Mouse (Mus musculus) ES-E14 (cell line): ENCODE measurements around the gene Ulk4. TPM values are rescaled to one million over a fixed set of nuclear protein-coding genes. Genes with fewer than 3 reads are reported as not detected.

Experiments used
- DNase-seq: peaks from one replicate; pipeline ENCODE4 v3.0.0-alpha.2; 2013; ENCODE audit warnings: low read depth, low spot score
- H3K27ac ChIP-seq: 2 replicates; pipeline ENCODE4 v1.5.1; 2012; ENCODE audit warnings: low read depth, mild to moderate bottlenecking, low read length, moderate library complexity, mixed read lengths; ENCODE audit not compliant: poor library complexity, insufficient read depth, severe bottlenecking
- H3K36me3 ChIP-seq: 2 replicates; pipeline ENCODE4 v1.6.1; 2012; ENCODE audit warnings: mild to moderate bottlenecking, low read length, moderate library complexity, mixed read lengths; ENCODE audit not compliant: control insufficient read depth, poor library complexity, insufficient read depth, severe bottlenecking
- H3K4me1 ChIP-seq, 2 experiments: fragments of 150-350 bp in 1 of 2; sonication (generic) in 1 of 2; 2 replicates each; pipeline ENCODE4 v1.6.1; 2012; ENCODE audit warnings: low read length in 2 of 2, mild to moderate bottlenecking in 1 of 2, mixed read lengths in 1 of 2; ENCODE audit not compliant: control insufficient read depth in 2 of 2, insufficient read depth in 2 of 2, poor library complexity in 1 of 2
- H3K4me3 ChIP-seq, 2 experiments: fragments of 150-350 bp in 1 of 2; sonication (generic) in 1 of 2; 2 replicates each; pipeline ENCODE4 v1.5.1; 2012; ENCODE audit warnings: low read length in 2 of 2, low read depth in 1 of 2, mild to moderate bottlenecking in 1 of 2, mixed read lengths in 1 of 2; ENCODE audit not compliant: insufficient read depth in 1 of 2, poor library complexity in 1 of 2, severe bottlenecking in 1 of 2
- H3K9ac ChIP-seq: 2 replicates; pipeline ENCODE4 v1.6.1; 2012; ENCODE audit warnings: low read depth, mild to moderate bottlenecking, low read length, mixed read lengths; ENCODE audit not compliant: poor library complexity, insufficient read depth, severe bottlenecking
- H3K9me3 ChIP-seq: fragments of 150-350 bp; sonication (generic); 2 replicates; pipeline ENCODE4 v1.6.1; 2012; ENCODE audit warnings: low read depth, mild to moderate bottlenecking, low read length; ENCODE audit not compliant: control insufficient read depth, insufficient read depth
- CHD2 ChIP-seq: IDR thresholded peaks from 2 replicates; pipeline ENCODE4 v1.6.1; 2014; ENCODE audit warnings: mild to moderate bottlenecking, low read depth, low read length, inconsistent platforms
- HCFC1 ChIP-seq: IDR thresholded peaks from 2 replicates; pipeline ENCODE4 v1.6.1; 2012; ENCODE audit warnings: low read length, inconsistent platforms, borderline replicate concordance; ENCODE audit not compliant: insufficient read depth
- MAFK ChIP-seq: IDR thresholded peaks from 2 replicates; pipeline ENCODE4 v1.6.1; 2014; ENCODE audit warnings: mild to moderate bottlenecking, low read depth, low read length, inconsistent platforms; ENCODE audit not compliant: insufficient read depth
- ZC3H11A ChIP-seq: IDR thresholded peaks from 2 replicates; pipeline ENCODE4 v1.6.1; 2012; ENCODE audit warnings: low read depth, mild to moderate bottlenecking, inconsistent platforms, low read length, borderline replicate concordance
- ZNF384 ChIP-seq: IDR thresholded peaks from 2 replicates; pipeline ENCODE4 v1.6.1; 2012; ENCODE audit warnings: low read depth, low read length, inconsistent platforms
- in situ Hi-C, 2 experiments: fragments of 600-800 bp; cut with MboI; formaldehyde crosslinking; loops; one replicate each; pipeline ENCODE4 v1.15.1; 2025; ENCODE audit warnings: low sequenced_read_pairs in 2 of 2, inconsistent platforms in 1 of 2; ENCODE audit not compliant: unreplicated experiment in 2 of 2
- total RNA-seq: library from RNA; depleted of rRNA; stranded (reverse); fragments of 300-350 nt; gene quantifications from 2 replicates; pipeline ENCODE4 v1.2.3, GENCODE M21; 2012

Ulk4 gene
- total RNA-seq, 1 experiment: 31.5 TPM

- in situ Hi-C loops: no loop called here
- no peaks in the 10 kb centered on the region for H3K36me3 ChIP-seq
Measured at GRCm38 (mm10) chr9:120973026-120973515, 303.9 kb downstream of the Ulk4 start.

GRCm38 (mm10) chr9:120965007-120965406, 312.0 kb downstream of the Ulk4 start:
- peaks cover 40% of the 10 kb centered on the region for H3K36me3 ChIP-seq
- no peak overlapping the region for H3K9ac ChIP-seq
- no peak for DNase-seq
- H3K4me3 ChIP-seq: no peak overlapping the region
- no peak overlapping the region for H3K27ac ChIP-seq
- TF ChIP-seq ZNF384: no peak
- TF ChIP-seq HCFC1: no peak
- no peak for TF ChIP-seq MAFK
- no peak for TF ChIP-seq CHD2
- no peak for TF ChIP-seq ZC3H11A
- H3K4me1 ChIP-seq: peaks cover 2 to 10% of the 10 kb centered on the region in 2 experiments
- in situ Hi-C loops: no loop called here
- no peaks in the 10 kb centered on the region for H3K9me3 ChIP-seq

More at GRCm38 (mm10) chr9:120973026-120973515, 303.9 kb downstream of the Ulk4 start:
- no peak overlapping the region for H3K27ac ChIP-seq
- no peak for DNase-seq
- no peak overlapping the region for H3K4me3 ChIP-seq
- TF ChIP-seq CHD2 (no peak), ZC3H11A (no peak), ZNF384 (no peak), HCFC1 (no peak), MAFK (no peak)
- no peak overlapping the region for H3K9ac ChIP-seq
- H3K4me1 ChIP-seq: no peaks in the 10 kb centered on the region
- H3K9me3 ChIP-seq: no peaks in the 10 kb centered on the region

- DNase-seq: no peak
- Histone ChIP-seq H3K27ac (no peak overlapping the region), H3K4me1 (peaks cover 2 to 10% of the 10 kb centered on the region in 2 experiments), H3K9ac (no peak overlapping the region), H3K4me3 (no peak overlapping the region), H3K9me3 (no peaks in the 10 kb centered on the region), H3K36me3 (peaks cover 46% of the 10 kb centered on the region)
- in situ Hi-C loops: no loop called here
- TF ChIP-seq ZNF384: no peak
- TF ChIP-seq MAFK: no peak
- TF ChIP-seq HCFC1: no peak
- no peak for TF ChIP-seq CHD2
- no peak for TF ChIP-seq ZC3H11A
Measured at GRCm38 (mm10) chr9:120964224-120964623, 312.8 kb downstream of the Ulk4 start.

GRCm38 (mm10) chr9:120963720-120964119, 313.3 kb downstream of the Ulk4 start:
- Histone ChIP-seq H3K4me1 (peaks cover 2 to 10% of the 10 kb centered on the region in 2 experiments), H3K4me3 (no peak overlapping the region), H3K36me3 (peaks cover 51% of the 10 kb centered on the region), H3K27ac (no peak overlapping the region), H3K9me3 (no peaks in the 10 kb centered on the region), H3K9ac (no peak overlapping the region)
- in situ Hi-C loops: no loop called here
- TF ChIP-seq HCFC1: no peak
- DNase-seq: no peak

GRCm38 (mm10) chr9:120963104-120963503, 313.9 kb downstream of the Ulk4 start:
- H3K9me3 ChIP-seq: no peaks in the 10 kb centered on the region
- H3K36me3 ChIP-seq: peaks cover 56% of the 10 kb centered on the region
- peaks cover 2 to 10% of the 10 kb centered on the region in 2 experiments for H3K4me1 ChIP-seq
- in situ Hi-C loops: no loop called here
- no peak overlapping the region for H3K9ac ChIP-seq
- H3K4me3 ChIP-seq: no peak overlapping the region
- TF ChIP-seq HCFC1 (no peak), ZC3H11A (no peak), CHD2 (no peak), MAFK (no peak), ZNF384 (no peak)
- no peak for DNase-seq
- H3K27ac ChIP-seq: no peak overlapping the region
